Mouse (Mus musculus) cerebellum, postnatal 4 days (tissue): ENCODE measurements around the gene 4931428F04Rik.

Source experiments
- DNase-seq, 2 experiments: peaks; one replicate each; pipeline ENCODE4 v3.0.0; 2022; ENCODE audit warnings: low spot score in 2 of 2, mixed read lengths in 1 of 2

4931428F04Rik gene

GRCm38 (mm10) chr8:105288231-105288630 lies 1.4 kb downstream of the 4931428F04Rik start:
- no peak for DNase-seq

DNA sequence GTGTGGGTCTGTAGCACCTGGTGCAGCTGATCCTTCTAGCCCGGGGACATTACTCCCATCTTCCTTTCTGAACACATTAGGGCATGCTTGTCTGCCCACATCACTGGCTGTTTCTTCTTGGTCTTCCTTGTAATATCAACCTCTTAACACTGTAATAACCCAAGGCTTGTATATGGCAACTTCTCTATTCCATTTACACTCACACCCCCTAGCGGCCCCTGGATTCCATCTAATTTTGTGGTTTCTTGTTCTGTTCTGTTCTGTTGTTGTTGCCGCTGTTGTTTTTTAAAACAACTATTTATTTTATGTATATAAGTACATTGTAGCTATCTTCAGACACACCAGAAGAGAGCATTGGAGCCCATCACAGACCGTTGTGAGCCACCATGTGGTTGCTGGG lies 2.8 kb downstream of the 4931428F04Rik start:
- no peak for DNase-seq

DNA sequence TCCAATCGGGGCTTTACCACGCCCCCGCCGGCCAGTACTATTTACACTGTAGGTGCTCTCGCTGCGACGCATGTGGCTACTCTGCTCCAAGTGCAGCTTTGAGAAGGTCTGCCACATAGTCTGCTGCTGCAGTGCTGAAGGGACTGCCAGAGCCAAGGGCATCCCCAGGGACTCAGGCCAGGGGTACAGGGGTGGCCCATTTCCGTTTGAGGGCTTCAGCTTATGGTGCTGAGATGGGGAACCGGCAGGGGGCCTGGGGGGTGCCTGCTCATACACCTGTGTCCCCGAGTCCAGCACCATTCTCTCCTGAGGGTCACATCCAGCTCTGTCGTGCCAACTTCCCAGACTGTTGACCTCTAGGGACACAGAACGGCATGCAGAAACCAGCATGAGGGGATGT lies 4.2 kb downstream of the 4931428F04Rik start:
- DNase-seq, result no peak

DNA sequence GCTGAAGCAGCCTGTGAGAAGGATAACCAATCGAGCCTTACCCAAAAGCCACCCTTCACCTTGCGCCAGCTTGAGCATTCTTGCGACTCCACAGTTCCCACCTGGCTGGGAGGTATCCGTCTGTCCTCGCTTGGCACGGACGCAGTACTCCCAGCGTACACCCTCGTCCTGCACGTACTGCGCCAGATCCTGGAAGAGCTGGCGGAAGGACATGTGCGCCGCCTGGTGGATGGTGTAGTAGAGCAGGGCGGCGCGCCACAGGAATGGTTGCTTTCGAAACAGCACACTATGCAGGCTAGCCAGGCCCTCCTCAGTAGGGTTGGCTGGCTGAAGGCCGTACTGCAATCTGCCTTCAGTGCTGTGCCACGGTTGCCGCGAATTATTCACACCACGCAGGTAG lies 6.6 kb downstream of the 4931428F04Rik start:
- DNase-seq, result no peak

DNA sequence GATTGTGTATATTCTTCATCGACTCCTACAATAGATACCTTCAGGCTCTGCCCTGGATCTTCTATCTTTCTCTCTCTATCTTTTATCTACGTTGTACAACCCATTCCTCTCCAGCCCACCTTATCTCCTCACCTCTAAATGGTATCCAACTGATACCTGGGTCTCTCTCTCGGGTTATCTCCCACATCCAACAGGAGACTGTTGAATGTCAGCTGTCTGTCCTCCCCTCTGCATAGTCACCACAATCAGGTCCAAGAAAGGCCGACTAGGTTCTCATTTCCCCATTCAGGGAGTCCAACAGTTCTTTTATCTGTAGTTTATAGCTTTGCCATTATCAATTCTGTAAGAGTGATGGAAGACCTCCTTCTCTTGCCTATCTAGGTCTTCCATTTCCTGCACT lies 7.4 kb downstream of the 4931428F04Rik start:
- no peak for DNase-seq

DNA sequence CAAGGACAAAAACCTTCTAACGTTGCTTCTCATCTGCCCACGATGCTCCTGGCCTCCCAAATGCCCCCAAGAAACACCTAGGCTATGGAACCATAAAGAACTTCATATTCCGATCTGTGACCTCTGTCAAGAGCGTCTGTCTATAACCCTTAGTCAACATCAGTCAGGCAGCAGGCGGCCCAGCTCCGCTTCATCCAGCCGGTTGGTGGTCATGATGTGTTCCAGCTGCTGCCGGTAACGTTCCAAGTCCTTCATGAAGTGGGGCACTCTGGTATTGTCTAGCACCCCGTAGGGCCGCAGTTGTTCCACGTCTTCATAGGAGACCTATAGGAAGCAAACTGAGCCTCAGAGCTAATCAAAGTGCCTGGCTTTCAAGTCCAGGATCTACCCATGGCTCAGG lies 7.8 kb downstream of the 4931428F04Rik start:
- DNase-seq, result no peak

- no peak for DNase-seq
Observed at GRCm38 (mm10) chr8:105280567-105280966, 9.1 kb downstream of the 4931428F04Rik start.

GRCm38 (mm10) chr8:105278911-105279334 lies 10.7 kb downstream of the 4931428F04Rik start:
- DNase-seq, result peak; percentile 52 to 80

DNA sequence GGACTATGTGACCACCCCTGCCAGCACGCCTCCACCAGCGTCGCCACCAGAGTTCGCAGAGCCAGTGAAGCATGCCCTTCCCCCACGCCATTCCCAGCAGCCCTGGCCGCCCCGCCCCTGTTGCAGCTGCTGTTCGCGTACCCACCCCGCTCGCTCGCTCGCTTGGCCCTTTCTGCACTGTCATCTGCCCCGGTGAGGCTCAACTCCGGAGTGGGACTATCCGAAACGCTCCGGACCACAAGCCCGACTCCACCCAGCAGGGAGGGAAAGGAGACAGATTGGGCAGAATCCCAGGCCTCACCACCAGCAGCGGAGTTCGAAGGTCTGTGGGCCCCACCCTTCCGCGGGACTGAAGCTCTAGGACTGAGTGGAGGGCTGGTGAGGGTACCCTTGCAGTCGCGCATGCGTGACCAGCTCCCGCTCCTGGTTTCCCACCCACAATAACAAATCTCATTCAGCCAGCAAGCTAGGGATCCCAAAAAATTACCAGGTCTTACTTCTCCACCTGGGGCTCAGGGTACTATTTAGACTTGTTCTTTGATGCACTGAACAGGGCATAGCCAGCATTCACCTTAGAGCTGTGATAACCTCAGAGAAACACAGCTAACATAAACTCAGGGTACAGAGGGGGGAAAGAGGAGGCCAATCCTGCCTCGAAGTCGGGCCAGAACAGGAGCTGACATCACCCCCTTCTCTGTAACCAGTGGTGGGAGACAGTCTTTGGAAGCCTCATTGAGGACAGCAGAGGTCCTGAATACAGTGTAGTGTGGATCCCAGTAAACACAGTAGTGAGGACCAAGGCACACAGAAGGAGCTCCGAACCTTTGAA lies 13.2 kb downstream of the 4931428F04Rik start:
- no peak for DNase-seq

GRCm38 (mm10) chr8:105275840-105276239 lies 13.8 kb downstream of the 4931428F04Rik start, which contains the start of gene Nol3:
Gene Nol3 (plus strand): TSS chr8:105276140.
- no peak for DNase-seq

- DNase-seq, result no peak
Observed at GRCm38 (mm10) chr8:105275387-105275786, 14.3 kb downstream of the 4931428F04Rik start.

GRCm38 (mm10) chr8:105270916-105271186 lies 18.8 kb downstream of the 4931428F04Rik start:
- no peak for DNase-seq

GRCm38 (mm10) chr8:105270101-105270915 lies 19.4 kb downstream of the 4931428F04Rik start:
- DNase-seq, result no peak

GRCm38 (mm10) chr8:105269461-105269947 lies 20.2 kb downstream of the 4931428F04Rik start, which contains the start of gene Hsf4:
Gene Hsf4 (plus strand): TSS chr8:105269801.
- DNase-seq, result no peak

GRCm38 (mm10) chr8:105269075-105269458 lies 20.6 kb downstream of the 4931428F04Rik start:
- DNase-seq, result no peak

DNA sequence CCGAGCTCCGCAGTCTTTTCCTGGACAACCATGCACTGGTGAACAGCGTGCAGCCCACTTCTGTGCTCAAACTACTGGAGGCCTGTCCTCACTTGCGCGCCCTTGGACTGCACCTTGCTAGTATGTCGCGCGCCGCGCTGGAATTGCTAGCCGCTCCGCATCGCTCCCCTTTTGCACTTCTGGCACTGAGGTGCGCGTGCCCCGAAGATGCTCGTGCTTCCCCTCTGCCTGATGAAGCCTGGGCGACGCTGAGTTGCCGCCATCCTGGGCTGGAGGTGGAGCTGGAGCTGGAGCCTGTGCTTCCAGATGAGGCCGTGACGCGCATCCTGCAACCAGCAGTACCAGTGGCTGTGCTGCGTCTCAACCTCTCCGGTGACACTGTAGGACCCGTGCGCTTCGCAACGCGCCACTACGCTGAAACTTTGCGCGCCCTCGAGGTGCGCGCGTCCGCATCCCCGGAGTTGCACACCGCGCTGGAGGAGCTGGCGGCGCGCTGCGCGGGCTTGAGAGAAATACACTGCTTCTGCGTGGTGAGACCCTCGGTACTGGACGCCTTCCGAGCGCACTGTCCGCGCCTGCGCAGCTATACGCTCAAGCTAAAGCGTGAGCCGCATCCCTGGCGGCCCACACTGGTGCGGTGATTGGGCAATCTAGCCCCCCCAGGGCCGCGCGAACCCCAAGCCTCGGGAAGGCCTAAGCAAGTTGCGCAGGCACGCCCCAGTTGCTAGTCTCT lies 21.2 kb downstream of the 4931428F04Rik start:
- peak; percentile 51 to 75 for DNase-seq

- DNase-seq, result no peak
Observed at GRCm38 (mm10) chr8:105266775-105267174, 22.9 kb downstream of the 4931428F04Rik start.

- DNase-seq, result no peak
Observed at GRCm38 (mm10) chr8:105265128-105265527, 24.5 kb downstream of the 4931428F04Rik start.

DNA sequence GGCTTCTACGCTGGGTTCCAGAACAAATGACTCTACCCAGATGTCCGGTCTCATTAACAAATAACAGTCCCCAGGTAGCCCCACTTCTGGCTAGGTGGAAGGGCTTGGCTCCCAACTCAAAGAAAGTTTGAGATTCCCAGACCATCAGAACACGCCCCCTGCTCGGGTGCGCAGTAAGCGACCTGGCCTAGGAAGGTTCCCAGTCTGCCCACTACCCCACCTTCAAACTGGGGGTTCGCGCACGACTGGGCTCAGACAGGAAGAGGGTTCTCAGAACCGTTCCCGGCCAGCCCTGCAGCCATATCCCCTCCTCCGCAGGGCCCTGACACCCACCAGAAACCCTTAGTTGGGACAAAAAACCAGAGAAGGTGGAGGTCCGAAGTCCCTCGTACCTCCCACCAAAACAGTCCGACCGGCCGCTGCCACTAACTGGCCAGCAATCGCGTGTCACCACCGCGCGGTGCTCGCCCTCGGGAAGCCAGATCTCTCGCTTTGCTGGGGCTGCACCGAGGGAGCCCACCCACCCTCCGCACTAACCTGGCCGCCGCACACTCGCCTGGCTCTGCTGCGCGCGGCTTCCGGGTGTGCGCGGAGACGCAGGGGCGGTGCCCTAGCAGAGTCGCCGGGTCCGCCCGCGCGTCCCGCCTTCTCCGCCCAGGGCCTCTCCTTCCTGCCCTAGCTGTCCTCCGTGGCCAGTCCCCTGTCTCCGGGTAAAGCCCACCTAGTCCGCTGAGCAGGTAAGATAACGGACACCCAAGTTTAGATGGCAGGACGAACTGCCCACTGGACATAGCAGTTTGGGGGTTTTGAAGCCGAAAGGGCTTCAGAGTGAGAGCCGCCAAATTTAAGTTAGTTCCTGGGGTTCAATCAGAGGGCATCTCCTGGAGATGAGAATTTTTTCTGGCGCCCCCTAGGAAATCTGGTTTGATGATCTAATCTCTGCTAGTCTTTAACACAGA lies 25.4 kb downstream of the 4931428F04Rik start, which contains the start of the genes Tradd and Fbxl8:
Gene Tradd (minus strand): TSS at position 586 of the 959 bp plus-strand sequence.
Gene Fbxl8 (plus strand): TSS at position 625 of the 959 bp plus-strand sequence.
- DNase-seq, result no peak

GRCm38 (mm10) chr8:105263244-105263912 lies 26.3 kb downstream of the 4931428F04Rik start:
- DNase-seq, result no peak
